Mouse (Mus musculus) ES-E14 (cell line): Measurements from ENCODE around the gene E130114P18Rik. TPM values are rescaled to one million over a fixed set of nuclear protein-coding genes. Genes with fewer than 3 reads are reported as not detected.

Experiments
- DNase-seq: peaks from one replicate; pipeline ENCODE4 v3.0.0-alpha.2; 2013; ENCODE audit warnings: low read depth, low spot score
- H3K27ac ChIP-seq: 2 replicates; pipeline ENCODE4 v1.5.1; 2012; ENCODE audit warnings: low read depth, mild to moderate bottlenecking, low read length, moderate library complexity, mixed read lengths; ENCODE audit not compliant: poor library complexity, insufficient read depth, severe bottlenecking
- H3K36me3 ChIP-seq: 2 replicates; pipeline ENCODE4 v1.6.1; 2012; ENCODE audit warnings: mild to moderate bottlenecking, low read length, moderate library complexity, mixed read lengths; ENCODE audit not compliant: control insufficient read depth, poor library complexity, insufficient read depth, severe bottlenecking
- H3K4me1 ChIP-seq, 2 experiments: fragments of 150-350 bp in 1 of 2; sonication (generic) in 1 of 2; 2 replicates each; pipeline ENCODE4 v1.6.1; 2012; ENCODE audit warnings: low read length in 2 of 2, mild to moderate bottlenecking in 1 of 2, mixed read lengths in 1 of 2; ENCODE audit not compliant: control insufficient read depth in 2 of 2, insufficient read depth in 2 of 2, poor library complexity in 1 of 2
- H3K4me3 ChIP-seq, 2 experiments: fragments of 150-350 bp in 1 of 2; sonication (generic) in 1 of 2; 2 replicates each; pipeline ENCODE4 v1.5.1; 2012; ENCODE audit warnings: low read length in 2 of 2, low read depth in 1 of 2, mild to moderate bottlenecking in 1 of 2, mixed read lengths in 1 of 2; ENCODE audit not compliant: insufficient read depth in 1 of 2, poor library complexity in 1 of 2, severe bottlenecking in 1 of 2
- H3K9ac ChIP-seq: 2 replicates; pipeline ENCODE4 v1.6.1; 2012; ENCODE audit warnings: low read depth, mild to moderate bottlenecking, low read length, mixed read lengths; ENCODE audit not compliant: poor library complexity, insufficient read depth, severe bottlenecking
- H3K9me3 ChIP-seq: fragments of 150-350 bp; sonication (generic); 2 replicates; pipeline ENCODE4 v1.6.1; 2012; ENCODE audit warnings: low read depth, mild to moderate bottlenecking, low read length; ENCODE audit not compliant: control insufficient read depth, insufficient read depth
- CHD2 ChIP-seq: IDR thresholded peaks from 2 replicates; pipeline ENCODE4 v1.6.1; 2014; ENCODE audit warnings: mild to moderate bottlenecking, low read depth, low read length, inconsistent platforms
- HCFC1 ChIP-seq: IDR thresholded peaks from 2 replicates; pipeline ENCODE4 v1.6.1; 2012; ENCODE audit warnings: low read length, inconsistent platforms, borderline replicate concordance; ENCODE audit not compliant: insufficient read depth
- MAFK ChIP-seq: IDR thresholded peaks from 2 replicates; pipeline ENCODE4 v1.6.1; 2014; ENCODE audit warnings: mild to moderate bottlenecking, low read depth, low read length, inconsistent platforms; ENCODE audit not compliant: insufficient read depth
- ZC3H11A ChIP-seq: IDR thresholded peaks from 2 replicates; pipeline ENCODE4 v1.6.1; 2012; ENCODE audit warnings: low read depth, mild to moderate bottlenecking, inconsistent platforms, low read length, borderline replicate concordance
- ZNF384 ChIP-seq: IDR thresholded peaks from 2 replicates; pipeline ENCODE4 v1.6.1; 2012; ENCODE audit warnings: low read depth, low read length, inconsistent platforms
- in situ Hi-C, 2 experiments: fragments of 600-800 bp; cut with MboI; formaldehyde crosslinking; loops; one replicate each; pipeline ENCODE4 v1.15.1; 2025; ENCODE audit warnings: low sequenced_read_pairs in 2 of 2, inconsistent platforms in 1 of 2; ENCODE audit not compliant: unreplicated experiment in 2 of 2
- total RNA-seq: library from RNA; depleted of rRNA; stranded (reverse); fragments of 300-350 nt; gene quantifications from 2 replicates; pipeline ENCODE4 v1.2.3, GENCODE M21; 2012

E130114P18Rik gene
- total RNA-seq, 1 experiment: not detected

DNA sequence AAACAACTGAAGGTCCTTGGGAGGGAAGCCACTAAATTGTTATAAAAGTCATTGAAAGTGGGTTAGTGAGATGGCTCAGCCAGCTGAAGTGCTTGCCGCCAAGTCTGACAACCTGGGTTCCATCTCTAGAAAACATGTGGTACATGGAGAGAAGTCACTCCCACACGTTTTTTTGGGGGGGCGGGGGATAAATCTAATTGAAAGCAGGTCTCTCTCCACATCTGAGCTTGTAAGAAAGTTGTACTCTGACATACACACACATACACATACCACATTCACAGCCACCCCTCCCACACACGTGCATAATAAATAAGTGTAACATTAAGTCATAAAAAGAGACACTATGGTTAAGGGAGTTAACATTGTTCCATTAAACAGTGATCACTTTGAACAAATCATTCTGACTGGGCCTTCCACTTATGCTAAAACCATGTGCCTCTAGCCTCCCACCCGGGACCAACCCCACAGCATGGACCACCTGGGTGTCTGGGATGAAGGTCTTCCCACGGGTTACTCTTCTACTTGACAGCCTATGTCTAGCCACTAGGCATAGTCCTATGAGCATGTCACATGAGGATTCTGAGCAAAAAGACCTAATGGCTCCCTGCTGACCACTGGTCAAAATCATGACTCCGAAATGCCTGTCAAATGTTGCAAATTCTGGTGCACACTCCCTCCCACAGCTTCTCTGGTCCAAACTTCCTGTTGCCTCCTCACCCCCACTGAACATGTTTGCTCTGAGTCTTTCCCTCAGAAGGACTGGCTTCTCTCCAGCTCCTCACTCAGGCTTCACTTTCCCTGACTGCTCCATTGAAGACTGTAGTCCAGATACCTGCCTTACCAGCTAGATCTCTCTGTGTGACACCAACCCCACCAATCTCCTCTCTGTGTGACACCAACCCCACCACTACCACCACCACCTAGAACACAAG lies 80.9 kb downstream of the E130114P18Rik start:
- H3K27ac ChIP-seq: no peak overlapping the region
- no peaks in the 10 kb centered on the region for H3K36me3 ChIP-seq
- H3K9ac ChIP-seq: no peak overlapping the region
- no peak overlapping the region for H3K4me3 ChIP-seq
- in situ Hi-C loops: no loop called here
- TF ChIP-seq ZNF384 (no peak), CHD2 (no peak), MAFK (no peak), HCFC1 (no peak), ZC3H11A (no peak)
- no peaks in the 10 kb centered on the region for H3K4me1 ChIP-seq
- no peak for DNase-seq
- H3K9me3 ChIP-seq: no peaks in the 10 kb centered on the region

- TF ChIP-seq ZNF384 (no peak), HCFC1 (no peak), CHD2 (no peak), MAFK (no peak), ZC3H11A (no peak)
- in situ Hi-C loops: no loop called here
- Histone ChIP-seq H3K9me3 (no peaks in the 10 kb centered on the region), H3K27ac (no peak overlapping the region), H3K36me3 (no peaks in the 10 kb centered on the region), H3K9ac (no peak overlapping the region), H3K4me1 (no peaks in the 10 kb centered on the region), H3K4me3 (no peak overlapping the region)
- no peak for DNase-seq
These were observed 82.4 kb downstream of the E130114P18Rik start for GRCm38 (mm10) chr4:97695414-97696040.

- Histone ChIP-seq H3K27ac (no peak overlapping the region), H3K9me3 (no peaks in the 10 kb centered on the region), H3K36me3 (no peaks in the 10 kb centered on the region), H3K4me3 (no peak overlapping the region), H3K4me1 (no peaks in the 10 kb centered on the region), H3K9ac (no peak overlapping the region)
- no peak for TF ChIP-seq CHD2
- TF ChIP-seq MAFK: no peak
- TF ChIP-seq ZNF384: no peak
- no peak for TF ChIP-seq ZC3H11A
- no peak for TF ChIP-seq HCFC1
- in situ Hi-C loops: no loop called here
- no peak for DNase-seq
These were observed 83.9 kb downstream of the E130114P18Rik start for GRCm38 (mm10) chr4:97693931-97694330.

DNA sequence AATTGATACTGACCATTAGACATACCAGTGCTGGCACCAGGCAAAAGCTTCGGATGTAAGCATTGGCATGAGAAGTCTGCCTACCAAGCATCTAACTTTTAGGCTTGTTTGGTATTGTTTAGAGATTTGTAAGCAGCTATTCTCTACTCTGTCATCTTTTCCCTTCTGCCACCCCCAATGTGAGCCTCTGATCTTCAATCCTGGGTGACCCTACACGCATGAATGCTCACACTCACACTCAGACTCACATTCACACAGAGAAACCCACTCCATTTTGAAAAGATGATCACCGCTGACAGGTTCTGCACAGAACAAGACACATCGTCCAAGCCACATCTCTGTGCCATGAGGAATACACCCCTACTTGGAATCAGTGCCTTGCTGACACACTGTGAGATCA lies 84.8 kb downstream of the E130114P18Rik start:
- Histone ChIP-seq H3K9me3 (no peaks in the 10 kb centered on the region), H3K36me3 (no peaks in the 10 kb centered on the region), H3K4me1 (no peaks in the 10 kb centered on the region), H3K27ac (no peak overlapping the region), H3K9ac (no peak overlapping the region), H3K4me3 (no peak overlapping the region)
- in situ Hi-C loops: no loop called here
- DNase-seq: no peak
- TF ChIP-seq HCFC1 (no peak), MAFK (no peak), ZNF384 (no peak), ZC3H11A (no peak), CHD2 (no peak)
